Mouse (Mus musculus) lung, postnatal 4 days (tissue): Measurements from ENCODE around the gene Sfr1.

Source experiments
- DNase-seq, 2 experiments: peaks; one replicate each; pipeline ENCODE4 v3.0.0; 2021

Sfr1 gene

GRCm38 (mm10) chr19:47731071-47731881, at the start of gene Sfr1:
Gene Sfr1 (plus strand): TSS chr19:47731682.
- peak; percentile 99 to 100 for DNase-seq

DNA sequence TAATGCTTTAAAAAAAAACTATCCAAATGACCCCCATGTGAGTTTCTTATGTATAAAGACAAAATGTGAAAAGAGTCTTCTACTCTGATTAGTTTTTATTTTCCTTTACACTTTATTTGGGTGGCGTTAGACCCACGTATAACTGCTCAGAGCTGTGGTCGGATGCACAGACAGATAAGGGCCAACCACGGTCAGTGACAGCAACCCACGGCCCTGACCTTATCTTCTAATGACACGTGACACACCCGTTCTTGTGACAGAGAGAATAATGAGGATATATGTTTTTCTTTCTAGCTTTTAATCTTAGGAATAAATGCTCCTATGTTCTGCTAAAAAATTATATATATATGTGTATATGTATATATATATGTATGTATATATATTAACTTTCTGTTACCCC, 41.9 kb upstream of the Sfr1 start:
- DNase-seq: no peak

- DNase-seq: no peak
Observed at GRCm38 (mm10) chr19:47691994-47692393, 39.5 kb upstream of the Sfr1 start, which contains the start of gene Col17a1. Gene Col17a1 (minus strand): TSS chr19:47692094.

GRCm38 (mm10) chr19:47695725-47696124, 35.8 kb upstream of the Sfr1 start:
- DNase-seq: no peak

- DNase-seq: no peak
Observed at GRCm38 (mm10) chr19:47696411-47696810, 35.1 kb upstream of the Sfr1 start.

DNA sequence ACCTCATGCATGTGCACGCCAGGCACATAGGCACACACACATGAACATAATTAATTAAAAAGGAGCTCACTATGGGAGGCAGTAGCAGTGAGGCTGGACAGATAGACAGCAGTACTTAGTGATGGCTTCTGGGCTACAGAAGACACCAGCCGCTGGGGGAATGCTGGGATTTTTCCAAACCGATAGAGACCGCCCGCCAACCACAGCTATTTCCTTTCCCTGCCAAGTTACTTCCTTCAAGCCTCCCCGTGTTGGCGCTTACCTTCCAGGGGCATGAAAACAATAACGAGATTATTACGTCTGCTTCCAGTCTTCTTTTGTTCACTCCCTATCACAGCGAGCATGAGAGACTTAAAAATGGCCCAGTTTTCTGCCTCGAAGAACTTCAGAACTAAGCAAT, 34.4 kb upstream of the Sfr1 start:
- DNase-seq: no peak

DNA sequence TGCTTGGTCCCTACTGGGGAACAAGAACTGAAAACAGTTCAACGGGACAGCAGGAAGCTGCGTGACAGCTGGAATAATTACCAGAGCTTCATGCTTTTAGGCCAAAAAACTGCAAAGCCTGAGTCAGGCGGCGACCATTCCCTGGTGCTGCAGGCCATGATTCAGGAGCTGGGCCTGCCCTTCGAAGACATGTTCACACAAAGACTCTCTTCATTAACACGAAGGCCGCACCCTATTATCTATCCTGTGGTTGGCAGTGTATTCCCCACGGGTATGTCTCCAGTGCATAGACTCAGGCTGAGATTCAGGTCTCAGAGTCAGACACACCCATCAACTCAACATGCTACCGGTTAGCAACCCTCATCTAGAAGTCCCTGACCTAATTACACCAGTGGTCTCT, 33.2 kb upstream of the Sfr1 start:
- DNase-seq: no peak

DNA sequence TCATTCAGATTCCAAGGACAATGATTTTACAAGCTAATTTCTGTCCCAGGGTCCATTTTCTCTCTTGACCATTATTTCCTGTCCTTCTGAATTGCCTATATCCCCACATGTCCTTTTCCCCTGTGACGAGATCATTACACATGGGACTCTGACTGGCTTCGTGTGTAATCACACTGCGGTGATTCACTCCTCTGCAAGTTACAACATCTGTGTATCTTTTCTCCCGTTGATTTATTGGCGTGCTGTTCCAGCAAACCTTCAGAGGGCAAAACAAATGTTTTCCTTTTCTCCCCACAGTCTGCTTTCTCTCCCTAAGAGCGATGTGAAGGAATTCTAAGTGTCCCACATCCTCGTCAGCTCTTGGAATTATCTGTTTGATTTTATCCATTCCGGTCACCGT, 31.7 kb upstream of the Sfr1 start:
- no peak for DNase-seq

GRCm38 (mm10) chr19:47700509-47700908, 31.0 kb upstream of the Sfr1 start:
- DNase-seq: no peak

DNA sequence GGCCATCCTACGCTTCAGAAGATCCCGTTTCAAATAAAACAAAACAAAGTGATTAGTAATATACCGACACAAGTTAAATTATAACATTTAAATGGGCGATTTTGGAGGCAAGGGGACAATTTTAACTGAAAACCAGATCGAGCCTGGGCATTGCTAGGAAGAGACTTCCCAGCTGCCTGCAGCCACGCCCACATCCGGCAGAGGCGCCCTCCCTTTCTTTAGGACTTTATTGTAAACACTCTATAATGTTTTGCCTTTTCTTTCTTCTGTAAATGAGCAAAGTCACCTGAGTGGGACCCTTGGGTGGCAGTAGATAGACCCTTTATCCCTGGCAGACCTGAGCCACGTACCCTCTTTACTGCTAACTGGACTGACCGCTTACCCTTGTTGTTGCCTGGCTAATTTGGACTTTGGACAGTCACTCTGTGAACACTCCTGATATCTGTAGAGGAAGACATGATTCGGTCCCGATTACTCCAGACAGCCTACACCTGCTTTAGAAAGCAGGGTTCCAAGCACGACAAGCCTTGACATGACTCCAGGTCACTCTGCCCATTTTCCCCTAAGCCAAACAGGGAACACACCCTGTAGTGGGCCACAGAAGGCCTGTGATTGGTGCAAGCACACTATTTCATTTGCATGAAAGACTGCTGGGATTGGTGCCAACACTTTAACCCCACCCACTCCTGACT, 26.3 kb upstream of the Sfr1 start:
- DNase-seq: no peak

DNA sequence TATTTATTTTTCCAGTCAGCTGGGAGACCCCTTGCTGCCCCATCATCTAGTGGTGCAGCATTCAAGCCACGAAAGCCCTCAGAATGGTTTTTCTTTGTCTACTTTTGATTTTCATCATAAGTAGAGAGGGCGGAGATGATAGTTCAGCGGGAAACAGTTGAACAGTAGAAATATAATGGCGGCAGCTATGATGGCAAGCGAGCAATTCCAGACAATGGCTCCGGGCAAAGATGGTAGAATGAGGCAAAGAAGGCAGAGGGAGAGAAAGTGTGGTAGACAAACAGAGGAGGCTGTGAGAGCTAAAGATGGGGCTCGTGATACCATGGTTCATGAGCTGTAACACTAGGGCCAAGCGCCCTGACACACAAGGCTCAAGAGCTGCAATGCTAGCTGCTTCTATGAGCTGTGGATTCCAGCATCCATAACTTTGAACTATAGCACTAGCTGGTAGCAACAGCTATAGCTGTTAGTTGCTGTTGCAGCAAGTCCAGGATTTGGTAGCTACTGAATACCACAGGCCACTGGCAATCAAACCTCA, 25.6 kb upstream of the Sfr1 start:
- DNase-seq: no peak

DNA sequence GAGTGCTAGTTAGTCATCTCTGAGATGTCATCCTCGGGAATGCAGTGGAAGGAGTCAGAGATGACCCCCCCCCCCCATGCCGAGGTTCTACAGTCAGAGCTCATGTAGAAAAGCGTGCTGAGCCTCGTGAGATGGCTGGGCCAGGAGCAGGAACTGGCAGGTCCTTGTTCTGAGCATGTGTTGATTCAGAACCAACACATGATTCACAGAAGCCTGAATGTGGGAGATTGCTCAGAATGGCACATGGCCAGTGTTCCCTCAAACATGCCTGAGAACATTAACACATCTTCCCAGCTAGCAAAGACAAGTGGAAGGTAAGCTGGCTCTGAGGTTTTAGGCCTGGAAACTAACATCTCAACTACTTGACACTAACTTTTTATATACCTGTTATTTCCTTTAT, 21.1 kb upstream of the Sfr1 start:
- DNase-seq: no peak

- DNase-seq: no peak
Observed at GRCm38 (mm10) chr19:47713457-47713856, 18.0 kb upstream of the Sfr1 start.

- no peak for DNase-seq
Observed at GRCm38 (mm10) chr19:47716144-47716543, 15.3 kb upstream of the Sfr1 start.

DNA sequence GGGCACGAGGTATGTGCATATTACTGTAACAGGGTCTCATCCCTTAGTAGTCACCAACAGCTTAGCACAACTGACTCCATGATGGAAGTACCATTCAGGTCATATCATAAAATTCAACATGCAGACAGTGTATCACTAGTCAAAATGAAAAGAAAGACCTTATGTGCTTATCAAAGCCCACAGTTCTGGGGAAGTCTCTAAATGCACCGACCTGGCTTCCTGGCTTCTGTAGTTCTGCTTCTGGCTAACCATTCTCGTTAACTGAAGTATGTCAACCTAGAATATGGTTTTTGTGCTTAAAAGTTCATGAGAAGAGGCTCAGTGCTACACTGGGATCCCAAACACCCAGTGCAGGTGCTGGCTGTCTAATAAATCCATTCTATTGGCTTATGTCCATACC, 12.3 kb upstream of the Sfr1 start:
- DNase-seq: no peak

DNA sequence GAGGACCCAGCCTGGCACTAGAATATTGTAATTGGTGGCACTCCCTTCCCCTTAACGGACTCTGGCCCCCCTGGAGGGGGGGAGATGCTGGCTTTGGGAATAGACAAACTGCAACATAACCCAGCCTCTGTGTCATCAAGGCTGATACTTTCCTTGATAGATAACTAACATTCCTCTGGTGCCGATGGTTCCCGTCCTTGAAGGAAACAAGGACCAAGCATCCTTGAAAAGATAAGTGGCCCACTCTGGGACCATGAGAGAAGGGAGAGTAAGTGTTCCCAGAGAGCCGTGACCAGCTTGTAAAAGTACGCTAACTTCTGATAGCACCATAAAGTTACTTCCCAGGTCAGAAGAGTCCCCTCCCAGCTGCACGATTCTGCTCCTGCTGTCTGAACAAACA, 9.0 kb upstream of the Sfr1 start:
- no peak for DNase-seq

GRCm38 (mm10) chr19:47724903-47725302, 6.6 kb upstream of the Sfr1 start:
- no peak for DNase-seq

- no peak for DNase-seq
Observed at GRCm38 (mm10) chr19:47725643-47726140, 5.8 kb upstream of the Sfr1 start.

- DNase-seq: peak; percentile 76 to 81
Observed at GRCm38 (mm10) chr19:47730691-47731070, 801 bp upstream of the Sfr1 start.

GRCm38 (mm10) chr19:47731931-47732330, 449 bp downstream of the Sfr1 start:
- DNase-seq: peak in 1 of 2 experiments; percentile 73

DNA sequence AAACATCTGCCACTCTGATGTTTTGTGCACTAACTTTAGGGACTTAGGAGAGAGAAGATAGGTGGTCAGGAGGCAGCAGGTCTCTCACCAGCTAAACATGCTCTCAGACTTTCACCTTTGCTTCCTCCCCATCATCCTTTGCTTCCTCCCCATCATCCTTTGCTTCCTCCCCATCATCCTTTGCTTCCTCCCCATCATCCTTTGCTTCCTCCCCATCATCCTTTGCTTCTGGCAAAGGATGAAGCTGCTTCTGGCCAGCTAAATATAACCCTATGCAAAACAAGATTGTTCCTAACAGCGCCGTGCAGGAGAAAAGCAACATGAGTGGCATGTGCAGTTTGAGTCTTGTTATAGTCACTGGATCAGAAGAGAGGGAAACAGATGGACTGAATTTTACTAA, 15.6 kb downstream of the Sfr1 start:
- DNase-seq: no peak

DNA sequence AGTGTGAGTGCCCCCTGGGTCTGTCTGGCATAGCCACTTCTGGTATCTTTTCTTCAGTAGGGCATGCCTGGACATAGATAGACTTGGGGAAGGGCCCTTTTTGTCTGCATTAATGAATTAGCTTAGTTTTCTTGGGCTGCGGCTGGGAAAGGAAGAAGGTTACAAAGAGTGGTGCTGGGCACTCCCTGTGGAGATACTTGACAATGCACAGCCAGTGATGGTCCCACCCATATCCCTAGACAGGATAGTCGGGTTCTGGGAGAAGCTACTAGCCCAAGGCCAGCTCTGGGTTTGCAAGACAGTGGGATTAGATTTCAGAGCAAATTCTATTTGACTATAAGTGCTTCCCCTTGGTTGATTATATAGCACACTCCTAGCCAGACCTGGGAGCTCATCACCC, 17.5 kb downstream of the Sfr1 start:
- DNase-seq: no peak

- no peak for DNase-seq
Observed at GRCm38 (mm10) chr19:47750391-47750790, 18.9 kb downstream of the Sfr1 start.

GRCm38 (mm10) chr19:47752456-47752855, 21.0 kb downstream of the Sfr1 start:
- no peak for DNase-seq
